19 mouse cellular contexts compared by ENCODE assay signal in genomic region chr8:110708429-110708828, GRCm38 (mm10). TPM values are rescaled to one million over a fixed set of nuclear protein-coding genes. Genes with fewer than 3 reads are reported as not detected.
DNase-seq lines count a peak whose midpoint lies in the region; ATAC-seq and TF ChIP-seq lines count a peak whose summit lies in the region.
"Had no signal": no experiment of that assay in that cellular context is flagged by ENCODE, and none has a peak within 500 bp of the region (broad histone marks: within the 10 kb centered on the region; RNA-seq: fewer than 3 reads in every experiment).

No protein-coding gene starts in this region.

- H3K4me2 ChIP-seq in midbrain, embryonic 12.5 days (replicated peaks), result no peak overlapping the region
- H3K4me2 ChIP-seq in midbrain, postnatal 0 days (ENCODE audit: low read depth, low read length, poor library complexity, severe bottlenecking), result no peak overlapping the region
- no peak overlapping the region for H3K4me2 ChIP-seq in hindbrain, embryonic 12.5 days (replicated peaks)
- H3K4me2 ChIP-seq: heart, embryonic 11.5 days had no signal

- 91% methylated on average over 11 of the region's 11 CpGs for WGBS in midbrain, embryonic 12.5 days
- WGBS in midbrain, postnatal 0 days, result 89% methylated on average over 11 of the region's 11 CpGs
- 79% methylated on average over 11 of the region's 11 CpGs for WGBS in hindbrain, embryonic 12.5 days

- peak; percentile 49 for DNase-seq in cerebellum, adult 9-11 months
- no peak for DNase-seq in midbrain, postnatal 0 days (ENCODE audit: low spot score)
- no peak for DNase-seq in testis, postnatal 14 days (ENCODE audit: low spot score)
- no peak for DNase-seq in thymus, postnatal 4 days
- DNase-seq: forebrain, postnatal 0 days; heart, postnatal 10 days; kidney, adult 2 months; kidney, postnatal 10 days; liver, postnatal 0 days; lung, postnatal 36 days; right cerebral cortex, postnatal 14 days; spleen, adult 18-20 months; thymus, adult 18-20 months had no signal

- H3K27me3 ChIP-seq in midbrain, embryonic 12.5 days, result no peaks in the 10 kb centered on the region
- H3K27me3 ChIP-seq in midbrain, postnatal 0 days (ENCODE audit: insufficient read depth, low read length), result no peaks in the 10 kb centered on the region
- no peaks in the 10 kb centered on the region for H3K27me3 ChIP-seq in hindbrain, embryonic 12.5 days

- H3K9ac ChIP-seq in midbrain, embryonic 12.5 days (replicated peaks), result 0 out of 2 replicates have a peak overlapping the region, but pooled peaks have one; percentile 6
- H3K9ac ChIP-seq in midbrain, postnatal 0 days (replicated peaks; ENCODE audit: low read length, poor library complexity, severe bottlenecking), result no peak overlapping the region
- H3K9ac ChIP-seq in hindbrain, embryonic 12.5 days, result 0 out of 2 replicates have a peak overlapping the region, but pooled peaks have one; percentile 4
- H3K9ac ChIP-seq: forebrain, postnatal 0 days; liver, postnatal 0 days had no signal

- H3K36me3 ChIP-seq in midbrain, embryonic 12.5 days, result peaks cover 48% of the 10 kb centered on the region
- peaks cover 14% of the 10 kb centered on the region for H3K36me3 ChIP-seq in midbrain, postnatal 0 days (ENCODE audit: insufficient read depth, low read length)
- H3K36me3 ChIP-seq in hindbrain, embryonic 12.5 days, result peaks cover 32% of the 10 kb centered on the region

- no peak for ATAC-seq in cerebellum, adult (ENCODE audit: insufficient number of reproducible peaks, low FRiP score, low TSS enrichment)
- no peak for ATAC-seq in midbrain, embryonic 12.5 days (ENCODE audit: low FRiP score, low read depth)
- ATAC-seq in midbrain, postnatal 0 days (ENCODE audit: low FRiP score), result no peak
- no peak for ATAC-seq in hindbrain, embryonic 12.5 days (ENCODE audit: low FRiP score)
- ATAC-seq: forebrain, postnatal 0 days; liver, postnatal 0 days had no signal

- H3K4me3 ChIP-seq in midbrain, embryonic 12.5 days, result no peak overlapping the region
- no peak overlapping the region for H3K4me3 ChIP-seq in midbrain, postnatal 0 days (ENCODE audit: low read depth, low read length)
- H3K4me3 ChIP-seq in hindbrain, embryonic 12.5 days, result no peak overlapping the region
- H3K4me3 ChIP-seq: forebrain, embryonic 10.5 days; limb, embryonic 10.5 days had no signal

- H3K27ac ChIP-seq in midbrain, embryonic 12.5 days (replicated peaks), result no peak overlapping the region
- no peak overlapping the region for H3K27ac ChIP-seq in midbrain, postnatal 0 days (ENCODE audit: low read depth, low read length)
- H3K27ac ChIP-seq in hindbrain, embryonic 12.5 days, result peak overlapping the region; percentile 4; the same call in 1 of the 2 replicates
- H3K27ac ChIP-seq: forebrain, embryonic 10.5 days; limb, embryonic 10.5 days had no signal

- H3K4me1 ChIP-seq in midbrain, embryonic 12.5 days, result no peaks in the 10 kb centered on the region
- H3K4me1 ChIP-seq in midbrain, postnatal 0 days (ENCODE audit: insufficient read depth, low read length), result no peaks in the 10 kb centered on the region
- peaks cover 29% of the 10 kb centered on the region for H3K4me1 ChIP-seq in hindbrain, embryonic 12.5 days

- no peak for TF ChIP-seq CTCF in midbrain, postnatal 0 days (IDR thresholded peaks at IDR 0.05)

- H3K9me3 ChIP-seq in midbrain, embryonic 12.5 days, result no peaks in the 10 kb centered on the region
- H3K9me3 ChIP-seq in midbrain, postnatal 0 days (ENCODE audit: low read length), result no peaks in the 10 kb centered on the region
- no peaks in the 10 kb centered on the region for H3K9me3 ChIP-seq in hindbrain, embryonic 12.5 days (replicated peaks)
- H3K9me3 ChIP-seq: forebrain, embryonic 10.5 days; limb, embryonic 10.5 days had no signal

RNA-seq across cellular contexts. Expression of gene Mtss1l, which starts 12.8 kb away (rescaled TPM):
- 10.5 and 10.6 TPM in 2 replicates for polyA plus RNA-seq in midbrain, embryonic 12.5 days (2016; fragmentation: Nextera tagmentation; extraction: Ambion mirVana)
- total RNA-seq in midbrain, postnatal 0 days (2014; rRNA removed), result 90.5 and 101 TPM in 2 replicates
- polyA plus RNA-seq in midbrain, postnatal 0 days (2015; fragmentation: Nextera tagmentation; extraction: Ambion mirVana), result 35.2 and 37.7 TPM in 2 replicates
- 21.6 and 23.3 TPM in 2 replicates for polyA plus RNA-seq in hindbrain, embryonic 12.5 days (2016; fragmentation: Nextera tagmentation; extraction: Ambion mirVana)
